Mouse (Mus musculus): ENCODE data around the gene Foxred1. TPM values are rescaled to one million over a fixed set of nuclear protein-coding genes. Genes with fewer than 3 reads are reported as not detected.

The Foxred1 gene
- polyA plus RNA-seq, 1 experiment = 27.5 TPM

- Histone ChIP-seq H3K4me3 (ENCODE audit: control insufficient read depth, low read depth, low read length) (no peak overlapping the region), H3K4me1 (ENCODE audit: control insufficient read depth, insufficient read depth, low read length) (no peaks in the 10 kb centered on the region), H3K27ac (ENCODE audit: control insufficient read depth, insufficient read depth, low read depth, low read length) (no peak overlapping the region), H3K27me3 (ENCODE audit: control insufficient read depth, insufficient read depth, low read length) (no peaks in the 10 kb centered on the region), H3K36me3 (ENCODE audit: control insufficient read depth, insufficient read depth, low read length) (0 out of 2 replicates have a peak, but pooled peaks cover 2% of the 10 kb centered on the region)
- TF ChIP-seq POLR2A (IDR thresholded peaks at IDR 0.05; ENCODE audit: control insufficient read depth, low read depth, low read length) (no peak), CTCF (IDR thresholded peaks at IDR 0.05; ENCODE audit: control insufficient read depth, insufficient read depth, insufficient replicate concordance, low read depth, low read length) (no peak)
Observed at GRCm38 (mm10) chr9:35163011-35163690, 47.7 kb downstream of the Foxred1 start.

DNA sequence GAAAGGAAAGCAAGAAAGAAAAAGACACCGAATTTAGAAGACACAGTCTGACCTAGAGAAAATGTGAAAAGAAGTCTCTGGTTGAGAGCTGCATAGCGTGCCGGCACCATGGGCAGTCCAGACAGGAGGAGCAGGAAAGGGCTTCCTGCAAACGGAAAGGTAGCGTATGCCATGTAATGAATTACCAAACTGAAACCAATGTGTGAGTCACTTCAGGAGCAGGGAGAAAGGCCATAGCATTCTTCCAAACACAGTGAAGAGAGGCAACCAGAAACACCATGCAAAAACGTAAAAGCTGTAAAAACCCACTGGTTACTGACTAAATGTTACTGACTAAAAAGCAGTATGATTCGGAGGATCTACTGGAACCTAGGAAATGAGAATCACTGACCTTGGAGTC lies 49.1 kb downstream of the Foxred1 start:
- H3K36me3 ChIP-seq (ENCODE audit: control insufficient read depth, insufficient read depth, low read length) = 0 out of 2 replicates have a peak, but pooled peaks cover 2% of the 10 kb centered on the region
- H3K4me3 ChIP-seq (ENCODE audit: control insufficient read depth, low read depth, low read length) = no peak overlapping the region
- TF ChIP-seq CTCF (IDR thresholded peaks at IDR 0.05; ENCODE audit: control insufficient read depth, insufficient read depth, insufficient replicate concordance, low read depth, low read length) = no peak
- TF ChIP-seq POLR2A (IDR thresholded peaks at IDR 0.05; ENCODE audit: control insufficient read depth, low read depth, low read length) = no peak
- H3K27ac ChIP-seq (ENCODE audit: control insufficient read depth, insufficient read depth, low read depth, low read length) = no peak overlapping the region
- H3K4me1 ChIP-seq (ENCODE audit: control insufficient read depth, insufficient read depth, low read length) = no peaks in the 10 kb centered on the region
- H3K27me3 ChIP-seq (ENCODE audit: control insufficient read depth, insufficient read depth, low read length) = no peaks in the 10 kb centered on the region

DNA sequence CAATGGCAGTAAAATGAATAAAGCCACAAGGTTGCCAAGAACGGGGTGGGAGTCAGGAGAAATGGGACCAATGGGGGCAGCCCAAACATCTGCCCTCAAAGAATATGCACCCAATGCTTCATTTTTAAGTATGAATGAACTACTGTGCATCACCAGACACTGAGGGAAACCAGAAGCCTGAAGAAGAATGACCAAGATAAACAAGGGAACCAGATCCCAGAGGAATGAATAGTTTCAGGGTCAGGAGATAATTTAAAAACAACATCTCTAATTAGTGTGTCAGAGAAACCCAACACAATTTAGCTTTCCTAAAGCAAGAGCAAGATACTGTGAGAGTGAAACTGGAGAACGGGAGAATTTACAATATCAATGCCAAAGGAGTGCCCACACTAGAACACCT lies 50.2 kb downstream of the Foxred1 start:
- Histone ChIP-seq H3K27ac (ENCODE audit: control insufficient read depth, insufficient read depth, low read depth, low read length) (no peak overlapping the region), H3K4me1 (ENCODE audit: control insufficient read depth, insufficient read depth, low read length) (no peaks in the 10 kb centered on the region; the same call in 1 of the 2 replicates), H3K4me3 (ENCODE audit: control insufficient read depth, low read depth, low read length) (no peak overlapping the region), H3K36me3 (ENCODE audit: control insufficient read depth, insufficient read depth, low read length) (0 out of 2 replicates have a peak, but pooled peaks cover 2% of the 10 kb centered on the region), H3K27me3 (ENCODE audit: control insufficient read depth, insufficient read depth, low read length) (no peaks in the 10 kb centered on the region)
- TF ChIP-seq CTCF (IDR thresholded peaks at IDR 0.05; ENCODE audit: control insufficient read depth, insufficient read depth, insufficient replicate concordance, low read depth, low read length) (no peak), POLR2A (IDR thresholded peaks at IDR 0.05; ENCODE audit: control insufficient read depth, low read depth, low read length) (no peak)

- no peaks in the 10 kb centered on the region; the same call in 1 of the 2 replicates for H3K4me1 ChIP-seq (ENCODE audit: control insufficient read depth, insufficient read depth, low read length)
- no peaks in the 10 kb centered on the region for H3K36me3 ChIP-seq (ENCODE audit: control insufficient read depth, insufficient read depth, low read length)
- H3K4me3 ChIP-seq (ENCODE audit: control insufficient read depth, low read depth, low read length) = no peak overlapping the region
- no peak overlapping the region for H3K27ac ChIP-seq (ENCODE audit: control insufficient read depth, insufficient read depth, low read depth, low read length)
- no peak for TF ChIP-seq POLR2A (IDR thresholded peaks at IDR 0.05; ENCODE audit: control insufficient read depth, low read depth, low read length)
- TF ChIP-seq CTCF (IDR thresholded peaks at IDR 0.05; ENCODE audit: control insufficient read depth, insufficient read depth, insufficient replicate concordance, low read depth, low read length) = no peak
- no peaks in the 10 kb centered on the region for H3K27me3 ChIP-seq (ENCODE audit: control insufficient read depth, insufficient read depth, low read length)
Observed at GRCm38 (mm10) chr9:35158477-35158876, 52.4 kb downstream of the Foxred1 start.

DNA sequence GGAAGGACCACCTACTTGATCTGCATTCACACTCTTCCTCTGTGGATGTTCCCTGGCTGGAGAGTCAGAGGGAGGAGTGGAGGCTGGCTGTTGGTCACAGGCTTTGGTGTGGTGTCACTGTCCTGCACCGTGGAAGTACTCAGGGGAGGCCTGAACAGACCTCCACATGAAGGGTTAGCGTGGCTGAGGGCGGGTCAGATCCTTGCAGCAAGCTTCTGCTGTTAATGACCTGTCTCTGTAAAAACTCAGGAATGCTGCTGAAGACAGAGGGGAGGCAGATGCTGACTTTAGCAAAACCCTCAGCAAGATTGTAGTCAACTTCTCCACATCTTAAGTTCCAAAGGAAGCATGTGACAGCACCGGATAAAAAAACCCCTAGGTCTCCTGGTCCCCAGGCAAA lies 54.0 kb downstream of the Foxred1 start:
- TF ChIP-seq CTCF (IDR thresholded peaks at IDR 0.05; ENCODE audit: control insufficient read depth, insufficient read depth, insufficient replicate concordance, low read depth, low read length) (no peak), POLR2A (IDR thresholded peaks at IDR 0.05; ENCODE audit: control insufficient read depth, low read depth, low read length) (no peak)
- no peaks in the 10 kb centered on the region for H3K27me3 ChIP-seq (ENCODE audit: control insufficient read depth, insufficient read depth, low read length)
- no peaks in the 10 kb centered on the region; the same call in 1 of the 2 replicates for H3K4me1 ChIP-seq (ENCODE audit: control insufficient read depth, insufficient read depth, low read length)
- H3K36me3 ChIP-seq (ENCODE audit: control insufficient read depth, insufficient read depth, low read length) = no peaks in the 10 kb centered on the region
- H3K4me3 ChIP-seq (ENCODE audit: control insufficient read depth, low read depth, low read length) = no peak overlapping the region
- no peak overlapping the region for H3K27ac ChIP-seq (ENCODE audit: control insufficient read depth, insufficient read depth, low read depth, low read length)

DNA sequence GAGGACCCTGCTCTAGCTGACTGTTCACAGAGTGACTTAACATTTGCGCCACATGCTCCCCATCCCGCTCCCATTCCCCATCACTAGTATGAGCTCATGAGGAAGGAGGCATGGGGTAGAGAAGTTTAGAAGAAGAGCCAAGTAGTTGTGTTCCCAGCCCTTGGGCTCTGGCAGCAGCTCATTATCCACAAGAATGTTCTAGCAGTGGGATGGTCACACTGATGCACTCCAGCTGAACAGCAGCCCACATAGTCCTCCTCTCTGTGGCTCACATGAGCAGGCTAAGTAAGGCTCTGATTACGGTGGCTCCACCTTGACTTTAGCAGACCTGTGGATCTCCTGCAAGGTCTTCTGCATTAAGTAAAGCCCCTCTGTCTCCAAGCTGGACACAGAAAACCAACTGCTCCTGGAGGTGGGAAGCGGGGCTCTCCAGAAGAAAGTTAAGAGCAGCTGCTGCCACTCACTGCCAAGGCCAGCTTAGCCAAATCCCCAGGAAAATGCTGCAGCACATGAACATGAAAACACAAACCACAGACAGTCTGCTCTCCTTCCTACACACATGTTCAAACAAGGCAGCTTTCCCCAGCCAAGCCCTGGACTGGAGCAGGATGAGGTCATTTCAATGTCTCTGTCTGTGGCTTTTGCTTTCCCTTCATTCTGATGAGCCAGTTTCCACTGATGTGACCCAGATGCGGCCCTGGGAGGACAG lies 54.7 kb downstream of the Foxred1 start:
- H3K27ac ChIP-seq (ENCODE audit: control insufficient read depth, insufficient read depth, low read depth, low read length) = no peak overlapping the region
- H3K4me1 ChIP-seq (ENCODE audit: control insufficient read depth, insufficient read depth, low read length) = no peaks in the 10 kb centered on the region; the same call in 1 of the 2 replicates
- no peaks in the 10 kb centered on the region for H3K36me3 ChIP-seq (ENCODE audit: control insufficient read depth, insufficient read depth, low read length)
- TF ChIP-seq POLR2A (IDR thresholded peaks at IDR 0.05; ENCODE audit: control insufficient read depth, low read depth, low read length) (no peak), CTCF (IDR thresholded peaks at IDR 0.05; ENCODE audit: control insufficient read depth, insufficient read depth, insufficient replicate concordance, low read depth, low read length) (no peak)
- no peaks in the 10 kb centered on the region for H3K27me3 ChIP-seq (ENCODE audit: control insufficient read depth, insufficient read depth, low read length)
- no peak overlapping the region for H3K4me3 ChIP-seq (ENCODE audit: control insufficient read depth, low read depth, low read length)

Other genes with a start within 250 kb of the Foxred1 start
- gene St3gal4, start 91.8 kb downstream of the Foxred1 start, polyA plus RNA-seq (2012; rRNA removed) = 5.6 and 6.7 TPM in 2 replicates
- 16.7 and 17.0 TPM in 2 replicates for gene Dcps, start 35.0 kb downstream of the Foxred1 start, polyA plus RNA-seq (2012; rRNA removed)
- gene Srpr, start 10.9 kb downstream of the Foxred1 start, polyA plus RNA-seq (2012; rRNA removed) = 49.5 and 55.2 TPM in 2 replicates
- gene Tirap, start 10.8 kb downstream of the Foxred1 start, polyA plus RNA-seq (2012; rRNA removed) = 2.6 and 4.0 TPM in 2 replicates
- gene Fam118b, start 56.8 kb upstream of the Foxred1 start, polyA plus RNA-seq (2012; rRNA removed) = 78.5 and 79.5 TPM in 2 replicates
- 4.7 and 5.2 TPM in 2 replicates for gene Rpusd4, start 56.8 kb upstream of the Foxred1 start, polyA plus RNA-seq (2012; rRNA removed)
- gene Cdon, start 210.1 kb upstream of the Foxred1 start, polyA plus RNA-seq (2012; rRNA removed) = 1.8 and 2.0 TPM in 2 replicates